Mouse (Mus musculus) liver, adult (tissue): Measurements from ENCODE around the gene Cyp26a1.

Source experiments
- GATA4 ChIP-seq: IDR thresholded peaks from 2 replicates; pipeline ENCODE4 v1.6.1; 2014; ENCODE audit warnings: mild to moderate bottlenecking, low read length; ENCODE audit not compliant: insufficient replicate concordance

The Cyp26a1 gene

GRCm38 (mm10) chr19:37697651-37698272, at the start of gene Cyp26a1:
Cyp26a1 (plus strand) TSS chr19:37697798.
- no peak for TF ChIP-seq GATA4

- TF ChIP-seq GATA4 = no peak
Observed at GRCm38 (mm10) chr19:37647994-37648393, 49.6 kb upstream of the Cyp26a1 start.

GRCm38 (mm10) chr19:37650526-37650925, 47.1 kb upstream of the Cyp26a1 start:
- no peak for TF ChIP-seq GATA4

- no peak for TF ChIP-seq GATA4
Observed at GRCm38 (mm10) chr19:37654012-37654411, 43.6 kb upstream of the Cyp26a1 start.

GRCm38 (mm10) chr19:37656441-37656840, 41.2 kb upstream of the Cyp26a1 start:
- no peak for TF ChIP-seq GATA4

GRCm38 (mm10) chr19:37665256-37665655, 32.3 kb upstream of the Cyp26a1 start:
- TF ChIP-seq GATA4 = no peak

- no peak for TF ChIP-seq GATA4
Observed at GRCm38 (mm10) chr19:37667855-37668594, 29.6 kb upstream of the Cyp26a1 start.

GRCm38 (mm10) chr19:37668657-37669056, 28.9 kb upstream of the Cyp26a1 start:
- TF ChIP-seq GATA4 = no peak

- no peak for TF ChIP-seq GATA4
Observed at GRCm38 (mm10) chr19:37669486-37669885, 28.1 kb upstream of the Cyp26a1 start.

GRCm38 (mm10) chr19:37673393-37673792, 24.2 kb upstream of the Cyp26a1 start:
- no peak for TF ChIP-seq GATA4

GRCm38 (mm10) chr19:37685281-37685680, 12.3 kb upstream of the Cyp26a1 start, which contains the start of gene Cyp26c1:
Cyp26c1 (plus strand) TSS chr19:37685581.
- TF ChIP-seq GATA4 = no peak

- TF ChIP-seq GATA4 = no peak
Observed at GRCm38 (mm10) chr19:37686347-37686746, 11.3 kb upstream of the Cyp26a1 start.

GRCm38 (mm10) chr19:37686941-37687850, 10.4 kb upstream of the Cyp26a1 start:
- no peak for TF ChIP-seq GATA4

- no peak for TF ChIP-seq GATA4
Observed at GRCm38 (mm10) chr19:37689478-37689877, 8.1 kb upstream of the Cyp26a1 start.

GRCm38 (mm10) chr19:37690716-37691115, 6.9 kb upstream of the Cyp26a1 start:
- TF ChIP-seq GATA4 = no peak
